Mouse (Mus musculus) heart, postnatal 0 days (tissue): ENCODE data around the gene Dmgdh. TPM values are rescaled to one million over a fixed set of nuclear protein-coding genes. Genes with fewer than 3 reads are reported as not detected.

Source experiments
- ATAC-seq: fragments of 200-750 bp; cut with Nextera tagmentation; 2 replicates; pipeline ENCODE4 v1.8.0; 2017; ENCODE audit warnings: low read depth, moderate number of reproducible peaks, moderate library complexity; ENCODE audit not compliant: insufficient read depth
- DNase-seq: peaks from one replicate; pipeline ENCODE4 v3.0.0-alpha.2; 2016; ENCODE audit warnings: low spot score
- H3K27ac ChIP-seq: fragments of 300-500 bp; sonication (generic); 2 replicates; pipeline ENCODE4 v1.5.1; 2014; ENCODE audit warnings: low read depth, mild to moderate bottlenecking
- H3K27me3 ChIP-seq: fragments of 300-500 bp; sonication (generic); 2 replicates; pipeline ENCODE4 v1.6.1; 2014; ENCODE audit warnings: low read length, mixed read lengths; ENCODE audit not compliant: control insufficient read depth, insufficient read depth
- H3K36me3 ChIP-seq: fragments of 300-500 bp; sonication (generic); replicated peaks from 2 replicates; pipeline ENCODE4 v1.6.1; 2014; ENCODE audit warnings: low read length, mixed read lengths; ENCODE audit not compliant: control insufficient read depth, insufficient read depth
- H3K4me1 ChIP-seq: fragments of 300-500 bp; sonication (generic); 2 replicates; pipeline ENCODE4 v1.6.1; 2014; ENCODE audit warnings: antibody characterized with exemption; ENCODE audit not compliant: control insufficient read depth, insufficient read depth
- H3K4me2 ChIP-seq: fragments of 300-500 bp; sonication (generic); 2 replicates; pipeline ENCODE4 v1.6.1; 2014; ENCODE audit warnings: low read depth, mild to moderate bottlenecking, low read length, moderate library complexity
- H3K4me3 ChIP-seq: fragments of 300-500 bp; sonication (generic); 2 replicates; pipeline ENCODE4 v1.5.1; 2014; ENCODE audit warnings: low read depth, low read length
- H3K9ac ChIP-seq: fragments of 300-500 bp; sonication (generic); replicated peaks from 2 replicates; pipeline ENCODE4 v1.6.1; 2014; ENCODE audit warnings: low read depth, low read length, mixed read lengths
- H3K9me3 ChIP-seq: fragments of 300-500 bp; sonication (generic); replicated peaks from 2 replicates; pipeline ENCODE4 v1.6.1; 2016; ENCODE audit warnings: low read length; ENCODE audit not compliant: control insufficient read depth
- CTCF ChIP-seq: IDR thresholded peaks from 2 replicates; pipeline ENCODE4 v1.5.1; 2016; ENCODE audit warnings: antibody characterized with exemption, control low read depth, low read depth
- EP300 ChIP-seq: IDR thresholded peaks from 2 replicates; pipeline ENCODE4 v1.6.1; 2016; ENCODE audit warnings: antibody characterized with exemption, low read depth
- WGBS: fragments of 180-500 bp; shearing (Covaris S2); extraction: QIAGEN DNeasy Blood & Tissue Kit; methylation state at CpG from one replicate; pipeline ENCODE4 v1.1.7; 2014; 5-methylcytosine and 5-hydroxymethylcytosine counted together
- polyA plus RNA-seq: library from polyadenylated mRNA; unstranded; fragments of >200 nt; fragmentation: Nextera tagmentation; extraction: Ambion mirVana; gene quantifications from 2 replicates; pipeline ENCODE4 v1.2.1, GENCODE M21; 2015
- total RNA-seq: library from RNA; depleted of rRNA; stranded (reverse); fragments of >200 nt; gene quantifications from 2 replicates; pipeline ENCODE4 v1.2.3, GENCODE M21; 2014; ENCODE audit warnings: low replicate concordance

Gene Dmgdh
- total and polyA plus RNA-seq, 2 experiments from 2014 or later, result not detected

- H3K36me3 ChIP-seq, result no peaks in the 10 kb centered on the region
- no peaks in the 10 kb centered on the region for H3K27me3 ChIP-seq
- 66% methylated on average over 4 of the region's 4 CpGs for WGBS
- no peak for DNase-seq
- H3K4me3 ChIP-seq, result no peak overlapping the region
- no peak overlapping the region for H3K9ac ChIP-seq
- no peaks in the 10 kb centered on the region for H3K4me1 ChIP-seq
- no peak for ATAC-seq
- H3K27ac ChIP-seq, result no peak overlapping the region
- H3K9me3 ChIP-seq, result no peaks in the 10 kb centered on the region
- no peak overlapping the region for H3K4me2 ChIP-seq
- TF ChIP-seq EP300, result no peak
- TF ChIP-seq CTCF, result no peak
Measured at GRCm38 (mm10) chr13:93721916-93722315, 47.7 kb downstream of the Dmgdh start.

GRCm38 (mm10) chr13:93723455-93723854 lies 49.2 kb downstream of the Dmgdh start:
- no peak overlapping the region for H3K27ac ChIP-seq
- no peak overlapping the region for H3K9ac ChIP-seq
- WGBS, result 81% methylated on average over 3 of the region's 3 CpGs
- H3K36me3 ChIP-seq, result no peaks in the 10 kb centered on the region
- H3K4me3 ChIP-seq, result no peak overlapping the region
- no peaks in the 10 kb centered on the region for H3K9me3 ChIP-seq
- DNase-seq, result no peak
- TF ChIP-seq EP300 (no peak), CTCF (no peak)
- no peaks in the 10 kb centered on the region for H3K27me3 ChIP-seq
- no peak overlapping the region for H3K4me2 ChIP-seq
- no peaks in the 10 kb centered on the region for H3K4me1 ChIP-seq
- ATAC-seq, result no peak

- TF ChIP-seq CTCF (peak; percentile 65), EP300 (no peak)
- WGBS, result 15% methylated on average over 2 of the region's 2 CpGs
- no peak for ATAC-seq
- DNase-seq, result peak; percentile 21
- H3K9me3 ChIP-seq, result no peaks in the 10 kb centered on the region
- H3K4me2 ChIP-seq, result no peak overlapping the region
- H3K9ac ChIP-seq, result no peak overlapping the region
- no peaks in the 10 kb centered on the region for H3K4me1 ChIP-seq
- H3K4me3 ChIP-seq, result no peak overlapping the region
- no peaks in the 10 kb centered on the region for H3K27me3 ChIP-seq
- H3K36me3 ChIP-seq, result no peaks in the 10 kb centered on the region
- H3K27ac ChIP-seq, result no peak overlapping the region
Measured at GRCm38 (mm10) chr13:93724206-93724605, 50.0 kb downstream of the Dmgdh start.

- H3K4me1 ChIP-seq, result no peaks in the 10 kb centered on the region
- 82% methylated on average over 5 of the region's 5 CpGs for WGBS
- ATAC-seq, result no peak
- no peak overlapping the region for H3K4me2 ChIP-seq
- no peak for DNase-seq
- H3K9me3 ChIP-seq, result no peaks in the 10 kb centered on the region; the same call in 1 of the 2 replicates
- TF ChIP-seq CTCF (no peak), EP300 (no peak)
- no peak overlapping the region for H3K4me3 ChIP-seq
- H3K36me3 ChIP-seq, result no peaks in the 10 kb centered on the region
- no peak overlapping the region for H3K9ac ChIP-seq
- no peaks in the 10 kb centered on the region for H3K27me3 ChIP-seq
- H3K27ac ChIP-seq, result no peak overlapping the region
Measured at GRCm38 (mm10) chr13:93735131-93735636, 61.0 kb downstream of the Dmgdh start.

GRCm38 (mm10) chr13:93744118-93744517 lies 69.9 kb downstream of the Dmgdh start:
- no peak for TF ChIP-seq CTCF
- no peak for TF ChIP-seq EP300
- 45% methylated on average over 8 of the region's 8 CpGs for WGBS
- DNase-seq (no peak), ATAC-seq (no peak)
- no peaks in the 10 kb centered on the region for H3K36me3 ChIP-seq
- no peak overlapping the region for H3K4me3 ChIP-seq
- no peak overlapping the region for H3K4me2 ChIP-seq
- no peaks in the 10 kb centered on the region for H3K4me1 ChIP-seq
- no peaks in the 10 kb centered on the region for H3K9me3 ChIP-seq
- H3K27me3 ChIP-seq, result no peaks in the 10 kb centered on the region
- no peak overlapping the region for H3K9ac ChIP-seq
- H3K27ac ChIP-seq, result no peak overlapping the region

GRCm38 (mm10) chr13:93752597-93753400 lies 78.6 kb downstream of the Dmgdh start:
- 67% methylated on average over 14 of the region's 14 CpGs for WGBS

More at GRCm38 (mm10) chr13:93752597-93753400, 78.6 kb downstream of the Dmgdh start:
- ATAC-seq, result no peak
- no peak for TF ChIP-seq CTCF
- no peak for TF ChIP-seq EP300
- no peak for DNase-seq
- Histone ChIP-seq H3K4me1 (no peaks in the 10 kb centered on the region), H3K4me2 (no peak overlapping the region), H3K27me3 (no peaks in the 10 kb centered on the region), H3K4me3 (no peak overlapping the region), H3K36me3 (no peaks in the 10 kb centered on the region), H3K9ac (no peak overlapping the region), H3K27ac (no peak overlapping the region), H3K9me3 (no peaks in the 10 kb centered on the region)
